Mouse (Mus musculus) mouse trophoblast stem cell (cell line): ENCODE measurements around the gene Snx6.
"Not testable (repeated sequence)": the region's sequence is repeated elsewhere in the genome, so short reads cannot be mapped to it uniquely, and the experiment has no call there.

ENCODE experiments used
- in situ Hi-C, 2 experiments: fragments of 300-500 bp; cut with MseI, MboI; formaldehyde crosslinking; loops; 2 replicates in 1 of 2; 3 replicates in 1 of 2; pipeline ENCODE4 v1.15.1; 2025

Snx6 gene

GRCm38 (mm10) chr12:54709691-54710493, 85.6 kb downstream of the Snx6 start:
- in situ Hi-C loops: not testable (repeated sequence)

DNA sequence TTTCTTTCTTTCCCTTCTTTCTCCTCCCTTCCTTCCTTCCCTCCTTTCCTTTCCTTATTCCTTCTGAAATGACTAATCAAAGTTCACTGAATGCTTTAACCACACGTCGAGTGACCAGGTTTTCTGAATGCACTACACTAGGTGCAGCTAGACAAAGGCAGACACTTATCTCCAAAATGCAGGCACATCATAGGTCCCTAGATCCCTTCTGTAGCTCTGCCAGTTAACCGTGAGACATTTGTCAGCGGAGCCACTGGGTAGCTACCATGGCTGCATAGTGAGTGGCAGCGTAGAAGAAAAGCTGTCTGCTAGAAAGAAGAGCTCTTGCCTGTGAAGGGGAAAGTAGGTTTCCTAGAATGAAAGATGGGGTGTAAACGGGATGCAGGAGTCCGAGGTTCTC, 96.1 kb downstream of the Snx6 start:
- in situ Hi-C loops: no loop called here

DNA sequence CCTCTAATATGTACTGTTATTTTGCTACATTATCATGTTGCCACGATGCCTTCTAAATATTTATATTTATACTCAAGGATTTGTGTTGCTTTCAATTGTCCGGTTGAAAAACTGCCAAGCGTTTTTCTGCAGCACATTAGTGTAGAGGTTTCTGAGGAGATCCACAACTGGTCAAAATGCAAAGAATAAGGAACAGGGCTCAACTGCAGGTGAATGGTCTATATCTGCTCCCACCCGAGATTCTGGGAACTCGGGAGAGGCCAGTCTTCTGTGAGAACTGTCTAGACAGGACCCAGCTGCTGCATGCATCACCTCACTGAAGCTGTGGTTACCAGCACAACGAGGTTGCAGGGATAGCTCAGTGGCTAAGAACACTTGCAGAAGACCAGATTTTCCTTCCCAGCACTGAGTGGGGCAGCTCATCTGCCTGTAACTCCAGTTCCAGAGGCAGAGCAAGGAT, 97.7 kb downstream of the Snx6 start:
- in situ Hi-C loops: no loop called here

DNA sequence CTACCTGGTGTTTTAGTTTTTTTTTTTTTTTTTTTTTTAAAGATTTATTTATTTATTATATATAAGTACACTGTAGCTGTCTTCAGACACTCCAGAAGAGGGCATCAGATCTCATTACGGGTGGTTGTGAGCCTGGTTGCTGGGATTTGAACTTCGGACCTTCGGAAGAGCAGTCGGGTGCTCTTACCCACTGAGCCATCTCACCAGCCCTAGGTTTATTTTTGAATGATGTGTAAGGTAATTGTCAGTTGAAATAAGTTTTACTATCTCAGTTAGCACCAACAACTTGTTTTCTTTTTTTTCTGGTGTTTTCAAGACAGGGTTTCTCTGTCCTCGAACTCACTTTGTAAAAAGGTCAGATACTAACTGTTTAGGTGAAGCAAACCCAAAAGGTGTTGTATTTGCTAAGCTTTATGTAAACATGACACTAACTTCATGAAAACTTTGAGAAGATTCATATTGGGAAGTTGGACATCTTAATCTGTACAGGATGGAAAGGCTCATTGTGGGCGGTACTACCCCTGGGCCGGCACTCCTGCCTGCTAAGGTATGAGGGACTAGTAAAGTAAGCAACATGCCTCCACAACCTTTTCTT, 98.4 kb downstream of the Snx6 start:
- in situ Hi-C loops: no loop called here
